Mouse (Mus musculus) activated CD4-positive, CD25-positive, alpha-beta regulatory T cell, adult 4 months (primary cell): ENCODE measurements around the gene Adora1. TPM values are rescaled to one million over a fixed set of nuclear protein-coding genes. Genes with fewer than 3 reads are reported as not detected.

Source experiments
- ATAC-seq: one replicate; pipeline ENCODE4 v1.8.0; 2017
- polyA plus RNA-seq, 2 experiments: library from polyadenylated mRNA; unstranded; fragments of 100-300 nt; shearing (Covaris generic); gene quantifications; one replicate each; pipeline ENCODE4 v1.2.1; 2017

The Adora1 gene
- polyA plus RNA-seq, 2 experiments from 2014 or later: 0.15 TPM; not detected in 1

- ATAC-seq: no peak
Observed at GRCm38 (mm10) chr1:134237438-134237837, 2.2 kb upstream of the Adora1 start.

GRCm38 (mm10) chr1:134236142-134236541 lies 911 bp upstream of the Adora1 start:
- ATAC-seq: no peak

- no peak for ATAC-seq
Observed at GRCm38 (mm10) chr1:134234455-134235390, 508 bp downstream of the Adora1 start.

GRCm38 (mm10) chr1:134233681-134234454 lies 1.4 kb downstream of the Adora1 start:
- no peak for ATAC-seq

- no peak for ATAC-seq
Observed at GRCm38 (mm10) chr1:134232778-134233531, 2.3 kb downstream of the Adora1 start.

- ATAC-seq: no peak
Observed at GRCm38 (mm10) chr1:134232326-134232725, 2.9 kb downstream of the Adora1 start.

- no peak for ATAC-seq
Observed at GRCm38 (mm10) chr1:134231681-134232080, 3.5 kb downstream of the Adora1 start.

GRCm38 (mm10) chr1:134231270-134231669 lies 4.0 kb downstream of the Adora1 start:
- no peak for ATAC-seq

- no peak for ATAC-seq
Observed at GRCm38 (mm10) chr1:134230638-134231228, 4.5 kb downstream of the Adora1 start.

- ATAC-seq: no peak
Observed at GRCm38 (mm10) chr1:134229806-134230575, 5.2 kb downstream of the Adora1 start.

GRCm38 (mm10) chr1:134226739-134227138 lies 8.5 kb downstream of the Adora1 start:
- ATAC-seq: no peak

- ATAC-seq: no peak
Observed at GRCm38 (mm10) chr1:134225375-134225774, 9.9 kb downstream of the Adora1 start.

- no peak for ATAC-seq
Observed at GRCm38 (mm10) chr1:134224649-134225227, 10.5 kb downstream of the Adora1 start.

- ATAC-seq: no peak
Observed at GRCm38 (mm10) chr1:134222122-134223055, 12.8 kb downstream of the Adora1 start.

- ATAC-seq: no peak
Observed at GRCm38 (mm10) chr1:134221172-134221571, 14.1 kb downstream of the Adora1 start.

GRCm38 (mm10) chr1:134219608-134220007 lies 15.6 kb downstream of the Adora1 start:
- no peak for ATAC-seq

- no peak for ATAC-seq
Observed at GRCm38 (mm10) chr1:134217942-134218341, 17.3 kb downstream of the Adora1 start.

- no peak for ATAC-seq
Observed at GRCm38 (mm10) chr1:134217028-134217481, 18.2 kb downstream of the Adora1 start.

- no peak for ATAC-seq
Observed at GRCm38 (mm10) chr1:134216629-134216971, 18.6 kb downstream of the Adora1 start.
